Mouse (Mus musculus) lung, embryonic 16.5 days (tissue): ENCODE measurements at regions not wholly inside any gene's neighbourhood (a gene's known extent, or its start where the extent isn't known, plus 50 kb on each side); places are given as distances from the start of the nearest gene placed in this dataset.

Source experiments
- ATAC-seq: fragments of 200-750 bp; cut with Nextera tagmentation; 2 replicates; pipeline ENCODE4 v1.8.0; 2017; ENCODE audit warnings: low read depth, mild to moderate bottlenecking, moderate library complexity
- H3K27ac ChIP-seq: fragments of 300-500 bp; sonication (generic); 2 replicates; pipeline ENCODE4 v1.5.1; 2014; ENCODE audit warnings: mild to moderate bottlenecking, control low read depth, low read length
- H3K27me3 ChIP-seq: fragments of 300-500 bp; sonication (generic); 2 replicates; pipeline ENCODE4 v1.6.1; 2014; ENCODE audit warnings: low read depth, low read length, mixed read lengths; ENCODE audit not compliant: control insufficient read depth, insufficient read depth
- H3K36me3 ChIP-seq: fragments of 300-500 bp; sonication (generic); 2 replicates; pipeline ENCODE4 v1.6.1; 2014; ENCODE audit warnings: low read length; ENCODE audit not compliant: control insufficient read depth, insufficient read depth
- H3K4me1 ChIP-seq: fragments of 300-500 bp; sonication (generic); replicated peaks from 2 replicates; pipeline ENCODE4 v1.6.1; 2014; ENCODE audit warnings: low read length, mixed read lengths; ENCODE audit not compliant: control insufficient read depth, insufficient read depth
- H3K4me2 ChIP-seq: fragments of 300-500 bp; sonication (generic); 2 replicates; pipeline ENCODE4 v1.6.1; 2014; ENCODE audit warnings: low read depth, low read length, control low read depth
- H3K4me3 ChIP-seq: fragments of 300-500 bp; sonication (generic); 2 replicates; pipeline ENCODE4 v1.5.1; 2014; ENCODE audit warnings: mild to moderate bottlenecking, low read length, control low read depth
- H3K9ac ChIP-seq: fragments of 300-500 bp; sonication (generic); 2 replicates; pipeline ENCODE4 v1.6.1; 2014; ENCODE audit warnings: low read length, control low read depth
- H3K9me3 ChIP-seq: fragments of 300-500 bp; sonication (generic); 2 replicates; pipeline ENCODE4 v1.6.1; 2016; ENCODE audit warnings: low read length; ENCODE audit not compliant: control insufficient read depth
- WGBS: fragments of 180-500 bp; shearing (Covaris S2); extraction: QIAGEN DNeasy Blood & Tissue Kit; methylation state at CpG from one replicate; pipeline ENCODE4 v1.1.7; 2014; 5-methylcytosine and 5-hydroxymethylcytosine counted together

- Histone ChIP-seq H3K36me3 (no peaks in the 10 kb centered on the region), H3K9ac (no peak overlapping the region), H3K27ac (no peak overlapping the region), H3K4me1 (0 out of 2 replicates have a peak, but pooled peaks cover 2% of the 10 kb centered on the region), H3K4me3 (no peak overlapping the region), H3K27me3 (no peaks in the 10 kb centered on the region), H3K9me3 (no peaks in the 10 kb centered on the region), H3K4me2 (peak overlapping the region; percentile 7; the same call in 1 of the 2 replicates)
- ATAC-seq = peak; percentile 85
- 17% methylated on average over 7 of the region's 7 CpGs for WGBS
These were observed 140.9 kb upstream of the Dyrk2 start for GRCm38 (mm10) chr10:119010884-119011283.

GRCm38 (mm10) chr10:119006866-119007575 is 137.0 kb upstream of the Dyrk2 start:
- no peak for ATAC-seq
- H3K27ac ChIP-seq = no peak overlapping the region
- H3K36me3 ChIP-seq = no peaks in the 10 kb centered on the region
- WGBS = 72% methylated on average over 19 of the region's 19 CpGs
- no peak overlapping the region for H3K9ac ChIP-seq
- H3K4me2 ChIP-seq = no peak overlapping the region
- no peaks in the 10 kb centered on the region for H3K9me3 ChIP-seq
- no peak overlapping the region for H3K4me3 ChIP-seq
- H3K4me1 ChIP-seq = no peaks in the 10 kb centered on the region
- H3K27me3 ChIP-seq = no peaks in the 10 kb centered on the region

- ATAC-seq = no peak
- H3K36me3 ChIP-seq = no peaks in the 10 kb centered on the region
- H3K9ac ChIP-seq = no peak overlapping the region
- no peak overlapping the region for H3K4me3 ChIP-seq
- H3K4me1 ChIP-seq = no peaks in the 10 kb centered on the region
- H3K4me2 ChIP-seq = no peak overlapping the region
- H3K27me3 ChIP-seq = no peaks in the 10 kb centered on the region
- no peak overlapping the region for H3K27ac ChIP-seq
- H3K9me3 ChIP-seq = no peaks in the 10 kb centered on the region
- 77% methylated on average over 8 of the region's 8 CpGs for WGBS
These were observed 135.5 kb upstream of the Dyrk2 start for GRCm38 (mm10) chr10:119005491-119005890.

- Histone ChIP-seq H3K9me3 (no peaks in the 10 kb centered on the region), H3K27ac (no peak overlapping the region), H3K4me2 (no peak overlapping the region), H3K9ac (no peak overlapping the region), H3K36me3 (no peaks in the 10 kb centered on the region), H3K4me3 (no peak overlapping the region), H3K4me1 (no peaks in the 10 kb centered on the region), H3K27me3 (no peaks in the 10 kb centered on the region)
- WGBS = 85% methylated on average over 11 of the region's 11 CpGs
- no peak for ATAC-seq
These were observed 134.4 kb upstream of the Dyrk2 start for GRCm38 (mm10) chr10:119004426-119004825.

- Histone ChIP-seq H3K4me3 (no peak overlapping the region), H3K9me3 (no peaks in the 10 kb centered on the region), H3K27me3 (no peaks in the 10 kb centered on the region), H3K4me1 (no peaks in the 10 kb centered on the region), H3K4me2 (no peak overlapping the region), H3K9ac (no peak overlapping the region), H3K27ac (no peak overlapping the region), H3K36me3 (no peaks in the 10 kb centered on the region)
- ATAC-seq = no peak
- 52% methylated on average over 5 of the region's 5 CpGs for WGBS
These were observed 133.8 kb upstream of the Dyrk2 start for GRCm38 (mm10) chr10:119003839-119004238.

- Histone ChIP-seq H3K27ac (no peak overlapping the region), H3K9ac (no peak overlapping the region), H3K36me3 (no peaks in the 10 kb centered on the region), H3K4me3 (no peak overlapping the region), H3K27me3 (no peaks in the 10 kb centered on the region), H3K9me3 (no peaks in the 10 kb centered on the region), H3K4me2 (no peak overlapping the region), H3K4me1 (no peaks in the 10 kb centered on the region)
- ATAC-seq = no peak
- WGBS = 90% methylated on average over 2 of the region's 2 CpGs
These were observed 133.0 kb upstream of the Dyrk2 start for GRCm38 (mm10) chr10:119003042-119003441.

GRCm38 (mm10) chr10:119001895-119002294 is 131.9 kb upstream of the Dyrk2 start:
- Histone ChIP-seq H3K4me3 (no peak overlapping the region), H3K36me3 (no peaks in the 10 kb centered on the region), H3K27ac (no peak overlapping the region), H3K27me3 (no peaks in the 10 kb centered on the region), H3K9me3 (no peaks in the 10 kb centered on the region), H3K4me1 (no peaks in the 10 kb centered on the region), H3K9ac (no peak overlapping the region), H3K4me2 (no peak overlapping the region)
- ATAC-seq = no peak
- WGBS = 85% methylated on average over 7 of the region's 7 CpGs

- 79% methylated on average over 17 of the region's 17 CpGs for WGBS
- Histone ChIP-seq H3K27ac (no peak overlapping the region), H3K9ac (no peak overlapping the region), H3K9me3 (no peaks in the 10 kb centered on the region), H3K4me2 (no peak overlapping the region), H3K4me1 (no peaks in the 10 kb centered on the region), H3K4me3 (no peak overlapping the region), H3K27me3 (no peaks in the 10 kb centered on the region), H3K36me3 (no peaks in the 10 kb centered on the region)
- no peak for ATAC-seq
These were observed 131.2 kb upstream of the Dyrk2 start for GRCm38 (mm10) chr10:119001000-119001780.

DNA sequence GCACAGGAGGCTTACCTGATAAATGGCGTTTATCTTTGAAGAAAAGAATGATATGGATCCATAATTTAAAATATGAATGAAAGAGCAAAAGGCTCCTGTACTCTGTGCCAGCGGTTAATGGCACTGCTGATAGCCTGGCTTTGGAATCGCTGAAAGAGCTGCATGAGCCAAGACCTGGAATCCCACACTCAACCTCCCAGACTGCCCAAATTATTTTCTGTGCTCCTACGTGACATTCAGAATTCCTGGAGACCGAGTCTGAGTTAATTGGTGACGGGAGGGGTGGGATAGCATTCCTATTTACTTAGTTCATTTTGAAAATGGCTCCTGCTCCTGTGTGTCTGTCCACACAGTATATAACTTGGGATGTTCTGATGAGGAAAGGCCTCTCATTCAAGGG is 129.0 kb upstream of the Dyrk2 start:
- no peaks in the 10 kb centered on the region for H3K9me3 ChIP-seq
- ATAC-seq = no peak
- no peak overlapping the region for H3K27ac ChIP-seq
- H3K4me1 ChIP-seq = no peaks in the 10 kb centered on the region
- H3K4me2 ChIP-seq = no peak overlapping the region
- WGBS = 66% methylated on average over 6 of the region's 6 CpGs
- no peak overlapping the region for H3K9ac ChIP-seq
- no peaks in the 10 kb centered on the region for H3K36me3 ChIP-seq
- no peak overlapping the region for H3K4me3 ChIP-seq
- no peaks in the 10 kb centered on the region for H3K27me3 ChIP-seq
